Mouse (Mus musculus): Measurements from ENCODE around the gene Pik3cb.

GRCm38 (mm10) chr9:99175774-99176173 is 35.4 kb upstream of the Pik3cb start:
- TF ChIP-seq CHD2 (IDR thresholded peaks at IDR 0.05; ENCODE audit: low read depth, low read length) (no peak), ZNF384 (IDR thresholded peaks at IDR 0.05; ENCODE audit: low read depth, low read length) (no peak), MAFK (IDR thresholded peaks at IDR 0.05; ENCODE audit: insufficient read depth, low read depth, low read length) (no peak)

Measured in ES-E14 (cell line).